Mouse (Mus musculus) CH12.LX (cell line): ENCODE data around the gene Rhobtb1.

Experiments
- BHLHE40 ChIP-seq: IDR thresholded peaks from 2 replicates; pipeline ENCODE4 v1.6.1; 2011; ENCODE audit warnings: mild to moderate bottlenecking, low read depth, low read length, improper control_type of control experiment
- CTCF ChIP-seq, 2 experiments: IDR thresholded peaks in 1 of 2; conservative IDR thresholded peaks in 1 of 2; 2 replicates each; pipeline ENCODE4 v1.5.1; 2011 to 2012; ENCODE audit warnings: low read depth in 2 of 2, low read length in 2 of 2, improper control_type of control experiment in 1 of 2, inconsistent platforms in 1 of 2, mild to moderate bottlenecking in 1 of 2, moderate library complexity in 1 of 2

DNA sequence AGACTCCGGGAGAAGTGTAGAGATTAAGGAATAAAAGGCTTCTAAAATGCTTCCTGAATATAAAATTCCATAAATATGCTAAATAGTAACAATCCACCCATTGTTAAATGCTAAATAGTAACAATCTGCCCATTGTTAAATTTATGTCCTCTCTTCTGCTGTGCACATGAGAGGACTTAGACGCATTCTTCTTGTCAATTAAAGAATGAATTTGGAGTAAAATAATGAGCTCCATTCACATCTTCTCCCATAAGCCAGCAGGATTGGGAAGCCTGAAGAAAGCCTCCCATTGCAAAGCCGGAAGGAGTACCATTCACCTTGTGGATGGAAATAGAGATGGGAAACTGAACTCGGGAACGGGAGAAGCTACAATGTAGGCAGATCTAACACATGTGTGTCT lies 20.6 kb upstream of the Rhobtb1 start:
- TF ChIP-seq BHLHE40 (no peak), CTCF (conservative IDR thresholded peaks at IDR 0.05 in 1 of 2, IDR thresholded peaks at IDR 0.05 in 1 of 2; ENCODE audit: low read depth in 2 of 2, low read length in 2 of 2) (no peak)
